Mouse (Mus musculus) CD8-positive naive resting alpha-beta T cell, adult 57 days (primary cell): Measurements from ENCODE around the gene Ampd1. TPM values are rescaled to one million over a fixed set of nuclear protein-coding genes. Genes with fewer than 3 reads are reported as not detected.

Experiments
- total RNA-seq: library from RNA; stranded (reverse); gene quantifications from one replicate; pipeline ENCODE4 v1.2.4, GENCODE M21; 2023

Gene Ampd1
- 13.4 TPM for total RNA-seq

DNA sequence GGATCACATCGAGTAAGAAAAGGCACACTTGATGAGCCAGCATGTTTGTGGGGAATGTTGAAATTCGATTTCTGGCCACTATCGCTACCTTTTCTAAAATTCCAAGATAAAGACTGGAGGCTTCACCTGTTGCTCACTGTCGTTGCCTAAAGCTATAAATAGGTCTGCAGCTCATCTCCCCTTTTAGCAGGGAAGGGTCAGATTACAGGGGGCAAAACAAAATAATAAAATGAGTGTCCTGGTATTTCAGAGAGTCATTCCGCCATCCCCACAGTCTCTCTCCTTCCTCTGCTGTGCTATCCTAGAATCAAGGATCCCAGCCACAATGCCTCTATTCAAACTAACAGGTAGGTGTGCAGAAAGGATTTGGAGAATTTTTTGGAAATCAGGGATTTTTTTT is at the start of gene Ampd1:
Gene Ampd1, plus strand, starts transcription at position 244 of the 400 bp plus-strand sequence.

DNA sequence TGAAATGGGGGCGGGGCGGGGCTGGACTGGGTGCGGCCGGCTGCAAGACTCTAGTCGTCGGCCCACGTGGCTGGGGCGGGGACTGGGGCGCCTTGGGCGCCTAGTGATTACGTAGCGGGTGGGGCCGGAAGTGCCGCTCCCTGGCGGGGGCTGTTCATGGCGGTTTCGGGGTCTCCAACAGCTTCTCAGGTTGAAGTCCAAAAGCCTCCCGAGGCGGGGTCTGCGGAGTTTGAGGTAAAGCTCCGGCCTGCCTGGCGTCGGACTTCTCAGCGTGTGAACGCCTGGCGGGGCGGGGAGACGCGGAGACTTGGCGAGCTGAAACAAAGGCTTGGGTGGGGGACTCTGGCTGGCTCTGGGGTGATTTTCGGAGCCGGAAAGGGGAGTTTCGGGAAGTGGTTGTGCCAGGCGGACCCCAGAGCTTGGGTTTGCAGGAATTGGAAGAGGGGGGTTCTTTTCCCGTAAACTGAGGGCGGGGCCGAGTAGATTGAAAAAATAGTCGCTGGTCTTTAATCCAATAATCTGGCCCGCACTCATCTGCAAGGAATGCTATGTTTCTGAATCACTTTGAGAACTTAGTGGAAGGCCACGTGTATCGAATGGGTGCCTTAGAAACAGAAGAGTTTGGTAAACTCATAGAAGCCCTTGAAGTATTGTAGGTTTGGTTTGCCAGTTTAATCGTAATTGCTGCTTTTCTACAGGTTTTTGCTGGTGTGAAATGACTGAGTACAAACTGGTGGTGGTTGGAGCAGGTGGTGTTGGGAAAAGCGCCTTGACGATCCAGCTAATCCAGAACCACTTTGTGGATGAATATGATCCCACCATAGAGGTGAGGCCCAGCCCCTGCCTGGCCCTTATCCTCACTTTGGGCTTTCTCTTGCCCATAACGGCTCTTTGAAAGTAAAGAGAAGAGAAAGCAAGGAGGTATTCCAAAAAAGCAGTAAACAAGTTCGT is 15.3 kb upstream of the Ampd1 start, which contains the start of gene Nras:
Gene Nras, plus strand, starts transcription at position 79 of the 951 bp plus-strand sequence.

DNA sequence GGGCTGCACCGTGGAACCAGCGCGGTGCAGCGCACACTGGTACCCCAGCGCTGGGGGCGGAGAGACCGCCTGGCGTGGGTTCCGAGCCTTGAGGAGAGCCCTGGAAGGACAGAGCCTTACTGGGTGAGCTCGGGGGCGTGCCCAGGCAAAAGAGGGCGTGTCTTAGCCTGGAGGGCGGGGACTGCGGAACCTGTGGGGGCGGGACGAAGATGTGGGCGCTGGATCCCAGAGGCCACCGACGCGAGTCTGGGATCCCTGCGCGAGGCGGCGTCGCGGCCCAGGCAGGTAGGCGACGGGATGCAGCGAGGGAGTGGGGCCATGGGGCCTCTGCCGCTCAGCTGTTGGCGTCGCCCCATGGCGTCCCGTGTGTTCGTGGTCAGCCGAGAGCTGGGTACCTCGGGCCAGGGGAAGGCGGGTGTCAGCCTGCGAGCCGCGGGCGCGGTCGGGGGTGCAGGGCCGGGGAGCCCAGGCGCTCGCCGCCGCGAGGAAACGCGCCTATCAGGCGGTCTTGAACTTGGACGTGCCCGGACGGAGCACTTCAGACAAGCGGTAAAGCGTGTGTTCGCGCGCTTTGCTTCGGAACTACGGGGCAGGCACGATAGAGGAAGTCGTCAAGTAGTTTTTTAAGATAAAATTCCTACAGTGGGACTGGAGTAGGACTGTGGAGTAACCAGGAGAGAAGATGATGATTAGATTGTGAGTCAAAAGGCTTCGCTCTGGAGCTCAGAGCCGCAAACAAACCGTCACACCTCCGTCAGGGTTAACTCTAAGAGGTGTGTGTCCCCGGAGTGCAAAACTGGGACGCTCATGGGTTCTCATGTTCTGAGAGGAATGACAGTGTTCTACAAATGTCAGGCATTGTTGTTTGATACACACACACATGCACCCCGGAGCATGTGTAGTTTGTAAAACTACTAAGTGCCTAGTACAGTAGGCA is 28.9 kb downstream of the Ampd1 start, which contains the start of gene Dennd2c:
Gene Dennd2c, plus strand, starts transcription at position 151 of the 937 bp plus-strand sequence.

Other genes with a start within 250 kb of the Ampd1 start
- gene Sycp1, start 137.9 kb upstream of the Ampd1 start, total RNA-seq = not detected
- gene Nr1h5, start 109.9 kb upstream of the Ampd1 start, total RNA-seq = not detected
- 141 TPM for gene Sike1, start 78.3 kb upstream of the Ampd1 start, total RNA-seq
- gene Csde1, start 53.6 kb upstream of the Ampd1 start, total RNA-seq = 436 TPM
- 107 TPM for gene Nras, start 15.7 kb upstream of the Ampd1 start, total RNA-seq
- 2.0 TPM for gene Dennd2c, start 28.6 kb downstream of the Ampd1 start, total RNA-seq
- gene Bcas2, start 97.6 kb downstream of the Ampd1 start, total RNA-seq = 74.7 TPM
- 73.4 TPM for gene Trim33, start 205.3 kb downstream of the Ampd1 start, total RNA-seq